Mouse (Mus musculus) stomach, embryonic 14.5 days (tissue): Measurements from ENCODE around the gene Baiap2. TPM values are rescaled to one million over a fixed set of nuclear protein-coding genes. Genes with fewer than 3 reads are reported as not detected.
A peak's percentile ranks its signal among the peaks of the same experiment; 100 is the strongest.

Source experiments
- ATAC-seq: fragments of 200-750 bp; cut with Nextera tagmentation; 2 replicates; pipeline ENCODE4 v1.8.0; 2017; ENCODE audit warnings: low read depth, moderate TSS enrichment; ENCODE audit not compliant: insufficient number of reproducible peaks, insufficient read depth, low FRiP score
- H3K27ac ChIP-seq: fragments of 300-500 bp; sonication (generic); 2 replicates; pipeline ENCODE4 v1.5.1; 2014; ENCODE audit warnings: mild to moderate bottlenecking, low read length, moderate library complexity, mixed read lengths
- H3K27me3 ChIP-seq: fragments of 300-500 bp; sonication (generic); 2 replicates; pipeline ENCODE4 v1.6.1; 2014; ENCODE audit warnings: low read length, control low read depth, mixed read lengths; ENCODE audit not compliant: control insufficient read depth, insufficient read depth
- H3K36me3 ChIP-seq: fragments of 300-500 bp; sonication (generic); 2 replicates; pipeline ENCODE4 v1.6.1; 2014; ENCODE audit warnings: mild to moderate bottlenecking, control low read depth, low read length, moderate library complexity, mixed read lengths; ENCODE audit not compliant: control insufficient read depth, insufficient read depth
- H3K4me1 ChIP-seq: fragments of 300-500 bp; sonication (generic); 2 replicates; pipeline ENCODE4 v1.6.1; 2014; ENCODE audit warnings: low read length, control low read depth, mixed read lengths; ENCODE audit not compliant: control insufficient read depth, insufficient read depth
- H3K4me2 ChIP-seq: fragments of 300-500 bp; sonication (generic); replicated peaks from 2 replicates; pipeline ENCODE4 v1.6.1; 2014; ENCODE audit warnings: low read depth, low read length, control low read depth
- H3K4me3 ChIP-seq: fragments of 300-500 bp; sonication (generic); 2 replicates; pipeline ENCODE4 v1.5.1; 2014; ENCODE audit warnings: low read depth, low read length, control low read depth
- H3K9ac ChIP-seq: fragments of 300-500 bp; sonication (generic); replicated peaks from 2 replicates; pipeline ENCODE4 v1.6.1; 2014; ENCODE audit warnings: low read depth, mild to moderate bottlenecking, control low read depth, low read length, moderate library complexity, mixed read lengths
- H3K9me3 ChIP-seq: fragments of 300-500 bp; sonication (generic); 2 replicates; pipeline ENCODE4 v1.6.1; 2016; ENCODE audit warnings: low read depth, low read length, control low read depth; ENCODE audit not compliant: control insufficient read depth
- WGBS: fragments of 180-500 bp; shearing (Covaris S2); extraction: QIAGEN DNeasy Blood & Tissue Kit; methylation state at CpG from one replicate; pipeline ENCODE4 v1.1.7; 2014; 5-methylcytosine and 5-hydroxymethylcytosine counted together
- polyA plus RNA-seq: library from polyadenylated mRNA; unstranded; fragments of >200 nt; fragmentation: Nextera tagmentation; extraction: Ambion mirVana; gene quantifications from 2 replicates; pipeline ENCODE4 v1.2.1, GENCODE M21; 2014

Baiap2 gene
- polyA plus RNA-seq, 1 experiment from 2014 or later, result 28.0 TPM

GRCm38 (mm10) chr11:119926762-119927161 is 15.8 kb upstream of the Baiap2 start:
- H3K36me3 ChIP-seq, result no peaks in the 10 kb centered on the region
- H3K4me1 ChIP-seq, result peaks cover 4% of the 10 kb centered on the region; the same call in 1 of the 2 replicates
- WGBS, result 56% methylated on average over 5 of the region's 5 CpGs
- no peaks in the 10 kb centered on the region for H3K27me3 ChIP-seq
- H3K9me3 ChIP-seq, result no peaks in the 10 kb centered on the region
- ATAC-seq, result no peak
- no peak overlapping the region for H3K9ac ChIP-seq
- H3K27ac ChIP-seq, result no peak overlapping the region
- no peak overlapping the region for H3K4me2 ChIP-seq
- H3K4me3 ChIP-seq, result no peak overlapping the region

GRCm38 (mm10) chr11:119928023-119928681 is 14.4 kb upstream of the Baiap2 start:
- H3K9me3 ChIP-seq, result no peaks in the 10 kb centered on the region
- 56% methylated on average over 16 of the region's 16 CpGs for WGBS
- no peak overlapping the region for H3K27ac ChIP-seq
- no peak overlapping the region for H3K9ac ChIP-seq
- H3K36me3 ChIP-seq, result no peaks in the 10 kb centered on the region
- no peak overlapping the region for H3K4me3 ChIP-seq
- H3K27me3 ChIP-seq, result no peaks in the 10 kb centered on the region
- peaks cover 4% of the 10 kb centered on the region; the same call in 1 of the 2 replicates for H3K4me1 ChIP-seq
- ATAC-seq, result no peak
- H3K4me2 ChIP-seq, result 0 out of 2 replicates have a peak overlapping the region, but pooled peaks have one; percentile 12

- H3K4me1 ChIP-seq, result peaks cover 4% of the 10 kb centered on the region; the same call in 1 of the 2 replicates
- H3K4me3 ChIP-seq, result no peak overlapping the region
- no peak overlapping the region for H3K27ac ChIP-seq
- whole genome bisulfite sequencing, result 84% methylated on average over 6 of the region's 6 CpGs
- no peak overlapping the region for H3K4me2 ChIP-seq
- ATAC-seq, result no peak
- H3K9ac ChIP-seq, result no peak overlapping the region
- no peaks in the 10 kb centered on the region for H3K27me3 ChIP-seq
- no peaks in the 10 kb centered on the region for H3K9me3 ChIP-seq
- no peaks in the 10 kb centered on the region for H3K36me3 ChIP-seq
Observed at GRCm38 (mm10) chr11:119929603-119930265, 12.8 kb upstream of the Baiap2 start.

GRCm38 (mm10) chr11:119931809-119932208 is 10.8 kb upstream of the Baiap2 start:
- Histone ChIP-seq H3K27ac (no peak overlapping the region), H3K4me1 (peaks cover 16% of the 10 kb centered on the region), H3K36me3 (no peaks in the 10 kb centered on the region), H3K4me3 (no peak overlapping the region), H3K27me3 (no peaks in the 10 kb centered on the region), H3K9me3 (no peaks in the 10 kb centered on the region), H3K9ac (no peak overlapping the region), H3K4me2 (no peak overlapping the region)
- WGBS, result 72% methylated on average over 10 of the region's 10 CpGs
- ATAC-seq, result no peak

- Histone ChIP-seq H3K4me1 (peaks cover 29% of the 10 kb centered on the region), H3K36me3 (no peaks in the 10 kb centered on the region), H3K27ac (no peak overlapping the region), H3K4me3 (no peak overlapping the region), H3K9ac (no peak overlapping the region), H3K9me3 (no peaks in the 10 kb centered on the region), H3K27me3 (no peaks in the 10 kb centered on the region), H3K4me2 (no peak overlapping the region)
- ATAC-seq, result no peak
- WGBS, result 70% methylated on average over 4 of the region's 4 CpGs
Observed at GRCm38 (mm10) chr11:119933142-119933541, 9.4 kb upstream of the Baiap2 start.

- Histone ChIP-seq H3K27ac (no peak overlapping the region), H3K36me3 (no peaks in the 10 kb centered on the region), H3K9ac (no peak overlapping the region), H3K9me3 (no peaks in the 10 kb centered on the region), H3K27me3 (no peaks in the 10 kb centered on the region), H3K4me3 (no peak overlapping the region), H3K4me1 (peaks cover 34% of the 10 kb centered on the region), H3K4me2 (no peak overlapping the region)
- ATAC-seq, result no peak
- 82% methylated on average over 8 of the region's 8 CpGs for WGBS
Observed at GRCm38 (mm10) chr11:119933819-119934583, 8.6 kb upstream of the Baiap2 start.

- peaks cover 38% of the 10 kb centered on the region for H3K4me1 ChIP-seq
- no peak overlapping the region for H3K4me3 ChIP-seq
- ATAC-seq, result no peak
- 66% methylated on average over 8 of the region's 8 CpGs for WGBS
- H3K4me2 ChIP-seq, result no peak overlapping the region
- H3K9me3 ChIP-seq, result no peaks in the 10 kb centered on the region
- no peaks in the 10 kb centered on the region for H3K27me3 ChIP-seq
- no peak overlapping the region for H3K27ac ChIP-seq
- H3K36me3 ChIP-seq, result no peaks in the 10 kb centered on the region
- no peak overlapping the region for H3K9ac ChIP-seq
Observed at GRCm38 (mm10) chr11:119934773-119935172, 7.8 kb upstream of the Baiap2 start.

- H3K4me1 ChIP-seq, result peaks cover 45% of the 10 kb centered on the region
Observed at GRCm38 (mm10) chr11:119935457-119935856, 7.1 kb upstream of the Baiap2 start.

More at GRCm38 (mm10) chr11:119935457-119935856, 7.1 kb upstream of the Baiap2 start:
- Histone ChIP-seq H3K36me3 (no peaks in the 10 kb centered on the region), H3K27me3 (no peaks in the 10 kb centered on the region), H3K4me3 (no peak overlapping the region), H3K9ac (no peak overlapping the region), H3K27ac (no peak overlapping the region), H3K4me2 (no peak overlapping the region), H3K9me3 (no peaks in the 10 kb centered on the region)
- WGBS, result 40% methylated on average over 6 of the region's 6 CpGs
- no peak for ATAC-seq
